Mouse (Mus musculus) liver, embryonic 16.5 days (tissue): ENCODE data around the gene Tbc1d20. TPM values are rescaled to one million over a fixed set of nuclear protein-coding genes. Genes with fewer than 3 reads are reported as not detected.

Experiments used
- ATAC-seq: fragments of 200-750 bp; cut with Nextera tagmentation; 2 replicates; pipeline ENCODE4 v1.8.0; 2017; ENCODE audit warnings: low read depth, mild to moderate bottlenecking, moderate number of reproducible peaks, moderate library complexity
- H3K27ac ChIP-seq: fragments of 300-500 bp; sonication (generic); 2 replicates; pipeline ENCODE4 v1.5.1; 2014; ENCODE audit warnings: mild to moderate bottlenecking, low read length
- H3K27me3 ChIP-seq: fragments of 300-500 bp; sonication (generic); 2 replicates; pipeline ENCODE4 v1.6.1; 2014; ENCODE audit warnings: low read depth, low read length, mixed read lengths; ENCODE audit not compliant: control insufficient read depth, insufficient read depth
- H3K36me3 ChIP-seq: fragments of 300-500 bp; sonication (generic); 2 replicates; pipeline ENCODE4 v1.6.1; 2014; ENCODE audit warnings: mild to moderate bottlenecking; ENCODE audit not compliant: control insufficient read depth, insufficient read depth
- H3K4me1 ChIP-seq: fragments of 300-500 bp; sonication (generic); 2 replicates; pipeline ENCODE4 v1.6.1; 2014; ENCODE audit warnings: low read depth, low read length, mixed read lengths; ENCODE audit not compliant: control insufficient read depth
- H3K4me2 ChIP-seq: fragments of 300-500 bp; sonication (generic); 2 replicates; pipeline ENCODE4 v1.6.1; 2014; ENCODE audit warnings: low read depth, low read length, mixed read lengths
- H3K4me3 ChIP-seq: fragments of 300-500 bp; sonication (generic); 2 replicates; pipeline ENCODE4 v1.5.1; 2014; ENCODE audit warnings: low read depth, mild to moderate bottlenecking, low read length
- H3K9ac ChIP-seq: fragments of 300-500 bp; sonication (generic); 2 replicates; pipeline ENCODE4 v1.6.1; 2014; ENCODE audit warnings: low read depth, low read length
- H3K9me3 ChIP-seq: fragments of 300-500 bp; sonication (generic); replicated peaks from 2 replicates; pipeline ENCODE4 v1.6.1; 2016; ENCODE audit warnings: low read length; ENCODE audit not compliant: control insufficient read depth
- WGBS: fragments of 180-500 bp; shearing (Covaris S2); extraction: QIAGEN DNeasy Blood & Tissue Kit; methylation state at CpG from one replicate; pipeline ENCODE4 v1.1.7; 2014; ENCODE audit not compliant: insufficient replicate concordance; 5-methylcytosine and 5-hydroxymethylcytosine counted together
- polyA plus RNA-seq: library from polyadenylated mRNA; unstranded; fragments of >200 nt; fragmentation: Nextera tagmentation; extraction: Ambion mirVana; gene quantifications from 2 replicates; pipeline ENCODE4 v1.2.1, GENCODE M21; 2015

Tbc1d20 gene
- polyA plus RNA-seq, 1 experiment from 2014 or later = 11.7 TPM

- no peaks in the 10 kb centered on the region for H3K27me3 ChIP-seq
- H3K9me3 ChIP-seq = no peaks in the 10 kb centered on the region
- H3K27ac ChIP-seq = no peak overlapping the region
- H3K4me1 ChIP-seq = no peaks in the 10 kb centered on the region
- peaks cover 25% of the 10 kb centered on the region for H3K36me3 ChIP-seq
- no peak overlapping the region for H3K9ac ChIP-seq
- no peak overlapping the region for H3K4me3 ChIP-seq
- 79% methylated on average over 6 of the region's 6 CpGs for WGBS
- H3K4me2 ChIP-seq = no peak overlapping the region
- no peak for ATAC-seq
Measured at GRCm38 (mm10) chr2:152317054-152317453, 23.4 kb downstream of the Tbc1d20 start.

GRCm38 (mm10) chr2:152321558-152321957 is 27.9 kb downstream of the Tbc1d20 start:
- H3K36me3 ChIP-seq = peaks cover 41% of the 10 kb centered on the region
- ATAC-seq = no peak; the same call in 1 of the 2 replicates

GRCm38 (mm10) chr2:152322198-152322597 is 28.6 kb downstream of the Tbc1d20 start:
- Histone ChIP-seq H3K9ac (no peak overlapping the region), H3K9me3 (no peaks in the 10 kb centered on the region), H3K36me3 (peaks cover 40% of the 10 kb centered on the region), H3K27ac (no peak overlapping the region), H3K4me3 (no peak overlapping the region), H3K27me3 (no peaks in the 10 kb centered on the region), H3K4me1 (no peaks in the 10 kb centered on the region), H3K4me2 (no peak overlapping the region)
- WGBS = 94% methylated on average over 6 of the region's 6 CpGs
- no peak for ATAC-seq

More at GRCm38 (mm10) chr2:152321558-152321957, 27.9 kb downstream of the Tbc1d20 start:
- Histone ChIP-seq H3K4me1 (no peaks in the 10 kb centered on the region), H3K27me3 (no peaks in the 10 kb centered on the region), H3K9me3 (no peaks in the 10 kb centered on the region), H3K4me2 (no peak overlapping the region), H3K9ac (no peak overlapping the region), H3K4me3 (no peak overlapping the region), H3K27ac (no peak overlapping the region)
- 70% methylated on average over 5 of the region's 5 CpGs for WGBS

GRCm38 (mm10) chr2:152323971-152324370 is 30.3 kb downstream of the Tbc1d20 start:
- H3K36me3 ChIP-seq = peaks cover 33% of the 10 kb centered on the region
- no peaks in the 10 kb centered on the region; the same call in none of the 2 replicates for H3K4me1 ChIP-seq
- no peak overlapping the region for H3K9ac ChIP-seq
- WGBS = 83% methylated on average over 14 of the region's 14 CpGs
- no peaks in the 10 kb centered on the region for H3K27me3 ChIP-seq
- H3K9me3 ChIP-seq = no peaks in the 10 kb centered on the region
- no peak overlapping the region for H3K4me2 ChIP-seq
- H3K4me3 ChIP-seq = no peak overlapping the region
- H3K27ac ChIP-seq = no peak overlapping the region
- no peak for ATAC-seq

GRCm38 (mm10) chr2:152324842-152325241 is 31.2 kb downstream of the Tbc1d20 start:
- Histone ChIP-seq H3K4me3 (no peak overlapping the region), H3K9ac (no peak overlapping the region), H3K4me2 (no peak overlapping the region), H3K27me3 (no peaks in the 10 kb centered on the region), H3K4me1 (no peaks in the 10 kb centered on the region; the same call in none of the 2 replicates), H3K9me3 (no peaks in the 10 kb centered on the region), H3K27ac (no peak overlapping the region), H3K36me3 (peaks cover 33% of the 10 kb centered on the region)
- WGBS = 73% methylated on average over 3 of the region's 3 CpGs
- ATAC-seq = no peak

GRCm38 (mm10) chr2:152326157-152326556 is 32.5 kb downstream of the Tbc1d20 start:
- peaks cover 9% of the 10 kb centered on the region for H3K4me1 ChIP-seq
- H3K27me3 ChIP-seq = no peaks in the 10 kb centered on the region
- H3K9me3 ChIP-seq = no peaks in the 10 kb centered on the region
- no peak overlapping the region for H3K27ac ChIP-seq
- 86% methylated on average over 13 of the region's 13 CpGs for WGBS
- H3K9ac ChIP-seq = no peak overlapping the region
- peaks cover 33% of the 10 kb centered on the region for H3K36me3 ChIP-seq
- no peak for ATAC-seq
- no peak overlapping the region for H3K4me3 ChIP-seq
- H3K4me2 ChIP-seq = no peak overlapping the region

- WGBS = 82% methylated on average over 8 of the region's 8 CpGs
- no peak for ATAC-seq
- no peaks in the 10 kb centered on the region for H3K9me3 ChIP-seq
Measured at GRCm38 (mm10) chr2:152326654-152327053, 33.0 kb downstream of the Tbc1d20 start.

GRCm38 (mm10) chr2:152327980-152328379 is 34.4 kb downstream of the Tbc1d20 start:
- WGBS = 70% methylated on average over 5 of the region's 5 CpGs
- H3K4me1 ChIP-seq = peaks cover 19% of the 10 kb centered on the region
- no peak overlapping the region for H3K4me2 ChIP-seq
- H3K9me3 ChIP-seq = no peaks in the 10 kb centered on the region
- ATAC-seq = no peak
- H3K27me3 ChIP-seq = no peaks in the 10 kb centered on the region
- no peak overlapping the region for H3K9ac ChIP-seq
- no peak overlapping the region for H3K4me3 ChIP-seq
- H3K27ac ChIP-seq = no peak overlapping the region
- peaks cover 26% of the 10 kb centered on the region; the same call in 1 of the 2 replicates for H3K36me3 ChIP-seq

More at GRCm38 (mm10) chr2:152326654-152327053, 33.0 kb downstream of the Tbc1d20 start:
- peaks cover 14% of the 10 kb centered on the region for H3K4me1 ChIP-seq
- no peak overlapping the region for H3K4me3 ChIP-seq
- H3K27me3 ChIP-seq = no peaks in the 10 kb centered on the region
- no peak overlapping the region for H3K9ac ChIP-seq
- H3K27ac ChIP-seq = no peak overlapping the region
- H3K4me2 ChIP-seq = no peak overlapping the region
- peaks cover 31% of the 10 kb centered on the region for H3K36me3 ChIP-seq

GRCm38 (mm10) chr2:152330858-152331423 is 37.3 kb downstream of the Tbc1d20 start:
- Histone ChIP-seq H3K4me3 (peak overlapping the region; percentile 90), H3K4me1 (peaks cover 19% of the 10 kb centered on the region), H3K36me3 (peaks cover 10% of the 10 kb centered on the region; the same call in 1 of the 2 replicates), H3K4me2 (peak overlapping the region; percentile 97), H3K27ac (0 out of 2 replicates have a peak overlapping the region, but pooled peaks have one; percentile 12), H3K9ac (peak overlapping the region; percentile 94), H3K27me3 (no peaks in the 10 kb centered on the region), H3K9me3 (no peaks in the 10 kb centered on the region)
- no peak for ATAC-seq
- 15% methylated on average over 7 of the region's 7 CpGs for WGBS
